Mouse (Mus musculus) spleen, embryonic (tissue): ENCODE measurements at regions not wholly inside any gene's neighbourhood (a gene's known extent, or its start where the extent isn't known, plus 50 kb on each side); places are given as distances from the start of the nearest gene placed in this dataset.

Experiments
- CTCF ChIA-PET: fragments of 350-600 bp; sonication (Branson Sonifier 250); formaldehyde crosslinking; loops from one replicate; lab custom pipeline; 2022; lab: Charles Lee

DNA sequence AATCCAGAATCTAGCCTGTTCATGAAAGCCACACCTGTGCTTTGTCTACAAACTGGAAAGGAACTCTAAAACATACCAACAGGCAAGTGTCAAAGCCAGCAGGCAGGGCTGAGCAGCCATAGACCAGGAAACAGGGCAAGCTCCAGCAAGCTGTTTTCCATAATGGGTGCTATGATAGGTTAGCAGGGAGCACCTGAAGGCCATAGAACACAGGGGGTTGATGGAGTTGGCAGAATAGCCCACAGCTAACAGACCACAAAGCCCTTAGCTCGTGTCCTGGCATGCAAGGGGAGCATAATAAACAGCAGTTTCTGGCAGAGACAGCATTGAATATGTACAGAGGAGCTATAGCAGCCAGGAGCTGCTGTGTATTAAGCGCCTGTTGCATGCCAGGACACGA, 313.1 kb upstream of the Cdh5 start:
- CTCF ChIA-PET: no interaction called here

DNA sequence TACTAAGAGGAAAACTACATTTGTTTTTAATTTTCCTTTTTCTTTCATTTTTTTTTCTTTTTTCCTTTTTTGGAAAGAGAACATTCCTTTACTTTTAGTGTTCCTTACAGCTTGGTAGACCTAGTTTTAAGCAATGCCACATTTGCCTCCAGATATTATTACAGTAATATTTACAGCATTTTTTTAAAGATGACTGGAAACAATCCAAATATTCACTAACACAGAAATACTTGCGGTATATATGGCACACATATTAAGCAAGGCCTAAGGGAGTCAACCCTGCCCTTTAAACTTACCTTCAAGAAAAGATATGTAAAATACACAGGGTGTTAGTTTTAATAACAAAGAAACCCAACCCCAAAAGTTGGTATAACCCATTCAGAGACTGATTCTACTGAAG, 308.1 kb upstream of the Cdh5 start:
- CTCF ChIA-PET: no interaction called here

DNA sequence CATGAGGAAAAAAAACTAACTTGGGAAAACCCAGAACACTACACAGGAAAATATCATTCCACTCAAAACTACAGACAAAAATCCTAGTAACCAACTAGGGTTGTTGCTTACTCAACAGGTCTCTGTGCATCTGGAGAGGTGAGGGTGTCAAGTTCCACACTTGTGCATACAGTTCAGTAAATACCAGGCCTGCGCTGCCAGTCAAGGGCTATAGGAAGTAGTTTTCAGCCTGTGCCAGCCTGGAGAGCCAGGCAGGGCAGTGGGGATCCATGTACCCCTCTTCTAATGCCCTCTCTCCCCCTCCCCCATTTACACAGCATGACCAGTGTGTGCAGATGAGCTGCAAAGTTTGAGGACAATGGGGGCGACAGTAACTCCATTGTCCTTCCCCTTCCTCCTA, 302.8 kb upstream of the Cdh5 start:
- CTCF ChIA-PET: interaction anchor here (0.6 kb wide), 1 partner anchor 9 kb away, joined by 18 read pairs; no protein-coding TSS in a partner anchor

DNA sequence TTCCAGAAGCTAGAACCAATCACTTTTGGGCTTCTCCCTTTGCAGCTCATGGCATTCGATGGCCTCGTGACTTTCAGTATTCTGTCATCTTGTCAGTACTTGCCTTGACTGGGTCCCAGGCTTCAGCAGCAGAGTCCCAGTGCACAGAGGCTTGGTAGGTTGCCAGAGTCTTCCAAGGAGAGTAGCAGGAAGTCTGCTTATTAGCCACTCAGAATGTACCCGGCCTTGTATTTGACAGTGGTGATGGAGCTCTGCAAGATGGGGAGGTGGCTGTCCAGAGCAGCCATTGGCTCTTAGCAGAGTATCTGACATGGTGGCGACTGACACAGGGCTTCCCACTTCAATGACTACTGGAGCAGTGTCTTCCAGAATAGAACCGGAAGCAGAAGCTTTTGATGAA, 293.3 kb upstream of the Cdh5 start:
- CTCF ChIA-PET: no interaction called here

DNA sequence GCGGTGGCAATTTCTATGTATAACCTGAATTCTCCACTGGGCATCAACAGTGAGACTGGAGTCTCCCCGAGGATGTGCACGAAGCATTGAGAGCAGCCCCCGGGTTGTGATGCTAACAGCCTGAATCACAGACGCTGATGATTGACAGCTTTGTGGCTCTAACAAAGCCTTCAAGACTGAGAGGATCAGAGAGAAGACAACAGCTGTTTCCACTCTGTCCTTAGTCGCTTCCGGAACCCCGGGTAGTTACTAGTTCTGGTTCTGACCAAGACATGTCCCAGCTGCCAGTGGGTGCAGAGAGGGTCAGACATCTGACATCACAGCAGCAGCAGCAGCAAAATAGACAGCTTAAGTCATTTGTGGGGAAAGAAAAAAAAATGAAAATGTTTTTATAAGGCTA, 292.8 kb upstream of the Cdh5 start:
- CTCF ChIA-PET: no interaction called here

DNA sequence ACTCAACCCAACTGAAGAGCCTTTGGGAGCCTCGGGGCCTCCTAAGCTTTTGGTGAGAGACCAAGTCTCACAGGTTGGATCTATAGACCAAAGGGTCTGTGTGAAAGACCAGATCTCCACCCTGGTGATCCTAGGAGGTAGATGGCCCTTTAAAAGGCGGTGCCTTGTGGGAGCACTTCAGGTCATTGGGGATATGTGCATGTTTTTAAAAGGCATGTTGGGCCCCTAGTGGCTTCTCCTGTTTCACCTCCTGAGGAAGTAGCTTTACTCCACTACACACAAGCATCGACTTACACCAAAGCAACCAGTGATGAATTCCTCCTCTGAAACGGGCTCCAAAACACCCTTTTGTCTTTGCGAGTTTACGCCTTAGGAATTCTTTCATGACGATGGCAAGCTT, 292.3 kb upstream of the Cdh5 start:
- CTCF ChIA-PET: no interaction called here

DNA sequence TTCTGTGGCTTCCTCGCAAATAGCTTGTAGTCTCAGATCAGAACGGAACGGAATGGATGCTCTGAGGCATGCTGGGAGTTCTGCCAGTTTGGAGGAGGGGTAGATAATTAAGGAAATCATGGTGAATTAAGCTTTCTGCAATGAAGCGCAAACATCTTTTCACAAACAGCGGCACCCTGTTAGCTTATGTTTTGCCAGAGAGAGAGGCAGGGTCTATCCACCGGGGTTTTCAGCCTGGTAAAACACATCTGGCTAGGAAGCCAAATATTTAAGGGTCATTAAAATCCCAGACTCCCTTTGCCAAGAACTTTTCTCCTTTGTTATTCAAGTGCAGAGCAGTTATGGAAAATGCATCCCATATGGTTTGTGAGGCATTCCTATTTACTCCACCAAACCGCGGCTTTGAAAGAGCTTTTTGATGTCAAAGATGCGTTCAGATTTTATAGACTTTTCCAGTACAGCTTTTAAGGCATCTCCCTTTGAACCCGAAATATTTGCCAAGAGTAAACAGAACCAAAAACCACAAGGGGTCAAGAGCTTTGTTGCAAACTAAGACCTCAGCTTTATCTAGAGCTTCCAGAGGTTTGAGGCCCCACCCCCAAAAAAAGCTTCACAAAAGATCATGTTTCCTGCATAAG, 287.4 kb upstream of the Cdh5 start:
- CTCF ChIA-PET: no interaction called here

DNA sequence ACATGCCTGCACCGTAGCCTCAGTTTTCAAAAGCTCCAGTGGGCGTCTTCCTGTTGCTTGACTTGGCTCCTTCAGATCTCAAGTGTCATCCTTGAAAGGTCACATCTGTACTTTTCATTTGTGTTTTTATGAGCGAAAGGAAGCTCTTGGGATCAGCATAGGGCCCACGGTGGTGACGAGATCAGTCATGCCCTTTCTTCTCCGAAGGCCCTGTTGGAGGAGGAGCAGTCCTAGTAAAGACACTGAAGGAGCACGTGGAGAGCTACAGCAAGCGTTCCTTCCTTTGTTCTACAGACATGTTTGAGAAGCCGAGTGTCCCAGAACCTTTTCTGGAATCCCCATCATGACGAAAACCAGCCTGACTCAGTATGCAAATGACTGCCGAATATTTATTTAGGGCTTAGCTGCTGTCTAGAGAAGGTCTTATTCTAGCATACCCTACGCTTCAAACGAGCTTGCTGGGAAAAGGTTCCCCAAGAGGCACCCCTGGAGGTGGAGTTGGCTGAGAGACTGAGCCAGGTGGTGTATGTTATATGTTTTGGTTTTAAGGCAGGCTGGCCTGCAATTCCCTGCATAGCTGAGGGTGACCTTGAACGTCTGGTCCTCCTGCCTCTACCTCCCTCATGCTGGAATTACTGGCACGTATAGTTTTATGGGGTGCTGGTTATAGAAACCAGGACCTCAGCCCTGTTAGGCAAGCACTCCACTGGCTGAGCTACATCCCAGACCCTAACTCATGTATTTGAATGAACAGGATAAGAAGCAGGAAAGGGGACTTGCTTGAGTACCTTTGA, 285.1 kb upstream of the Cdh5 start:
- CTCF ChIA-PET: no interaction called here

DNA sequence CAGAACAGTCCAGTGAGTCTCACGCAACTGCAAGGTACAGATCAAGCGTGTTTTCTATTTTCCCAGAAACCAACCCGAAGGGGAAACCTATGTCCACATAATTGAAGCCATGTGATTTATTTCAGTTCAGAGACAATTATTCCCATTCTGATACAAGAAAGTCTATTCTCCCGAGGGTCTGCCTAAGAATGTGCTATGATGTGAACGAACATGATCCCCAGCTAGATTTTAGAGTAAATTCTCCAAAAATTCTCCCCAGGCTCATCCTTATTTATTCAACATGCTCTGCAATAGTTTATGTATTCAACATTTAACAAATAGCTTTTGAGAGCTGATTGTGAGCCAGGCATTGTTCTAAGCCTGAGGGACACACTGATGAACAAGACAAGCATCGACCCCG, 277.9 kb upstream of the Cdh5 start:
- CTCF ChIA-PET: no interaction called here

DNA sequence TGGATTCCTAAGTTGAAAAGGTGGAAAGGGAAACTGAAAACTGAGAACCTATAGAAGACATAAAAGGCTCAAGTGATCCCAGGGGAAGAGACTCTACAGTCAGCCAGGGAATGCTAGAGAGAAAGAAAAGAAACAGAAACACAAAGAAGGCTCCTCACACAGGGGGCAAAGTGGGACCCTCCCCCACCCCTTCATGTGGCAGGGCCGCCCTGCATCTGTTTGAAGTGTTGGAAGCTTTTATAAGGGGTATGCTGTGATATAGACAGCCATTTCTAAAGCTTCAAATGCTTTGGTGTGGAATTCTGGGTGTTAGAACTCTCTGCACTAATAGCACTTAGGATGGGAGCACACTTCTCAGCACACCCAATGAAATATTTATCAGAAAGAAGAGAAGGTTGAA, 276.7 kb upstream of the Cdh5 start:
- CTCF ChIA-PET: no interaction called here

DNA sequence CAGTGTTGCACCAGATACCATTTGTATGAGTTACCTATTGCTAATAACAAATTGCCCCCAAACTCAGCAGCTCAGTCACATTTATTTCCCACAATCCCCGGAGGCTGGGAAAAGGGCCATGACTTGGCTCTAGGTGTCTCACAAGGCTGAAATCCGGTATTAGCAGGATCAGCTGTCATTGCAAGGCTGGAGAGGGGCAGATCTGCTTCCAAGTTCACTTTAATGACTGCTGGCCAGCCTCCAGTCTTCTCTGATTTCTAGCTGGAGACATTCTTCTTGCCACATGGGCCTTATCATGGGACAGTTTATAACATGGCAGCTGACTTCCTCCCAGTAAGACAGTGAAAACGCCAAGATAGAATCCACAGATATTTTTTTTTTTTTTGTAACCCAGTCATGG, 276.1 kb upstream of the Cdh5 start:
- CTCF ChIA-PET: no interaction called here

DNA sequence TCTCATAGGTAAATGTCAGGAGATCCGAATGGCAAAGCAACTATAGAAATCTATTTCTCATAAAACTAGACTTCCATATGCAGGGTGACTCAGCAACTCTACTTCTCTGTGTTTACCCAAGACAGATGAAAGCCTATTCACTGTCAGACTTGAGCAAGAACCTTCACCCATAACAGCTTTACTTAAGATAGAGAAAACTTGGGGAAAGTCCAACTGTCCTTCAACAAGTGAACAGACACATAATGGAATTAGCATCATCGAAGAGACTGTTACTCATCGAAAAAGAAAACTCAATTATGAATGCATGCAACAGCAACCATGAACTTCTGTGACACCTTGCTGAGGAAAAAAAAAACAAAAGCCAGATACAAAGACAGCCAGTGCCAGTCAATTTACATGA, 271.0 kb upstream of the Cdh5 start:
- CTCF ChIA-PET: interaction anchor here (0.6 kb wide), 1 partner anchor 259 kb away, joined by 3 read pairs; no protein-coding TSS in a partner anchor

DNA sequence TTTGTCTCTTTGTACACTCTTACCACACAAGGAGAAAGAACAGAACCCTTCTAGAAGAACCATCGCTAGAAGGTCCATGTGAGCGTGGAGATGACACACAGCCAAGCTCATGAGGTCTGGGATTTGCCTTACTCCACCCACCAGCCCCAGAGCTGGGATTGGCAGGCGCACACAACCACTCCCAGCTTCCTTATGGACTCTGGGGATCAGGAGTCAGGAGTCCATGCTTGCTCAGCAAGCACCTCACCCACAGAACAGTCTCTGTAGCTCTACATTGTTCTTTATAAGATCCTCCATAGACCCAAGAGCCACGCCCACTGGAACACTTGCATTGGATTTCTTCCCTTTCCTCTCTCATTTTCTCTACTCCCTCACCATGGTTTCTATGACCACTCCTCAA, 261.4 kb upstream of the Cdh5 start:
- CTCF ChIA-PET: no interaction called here

DNA sequence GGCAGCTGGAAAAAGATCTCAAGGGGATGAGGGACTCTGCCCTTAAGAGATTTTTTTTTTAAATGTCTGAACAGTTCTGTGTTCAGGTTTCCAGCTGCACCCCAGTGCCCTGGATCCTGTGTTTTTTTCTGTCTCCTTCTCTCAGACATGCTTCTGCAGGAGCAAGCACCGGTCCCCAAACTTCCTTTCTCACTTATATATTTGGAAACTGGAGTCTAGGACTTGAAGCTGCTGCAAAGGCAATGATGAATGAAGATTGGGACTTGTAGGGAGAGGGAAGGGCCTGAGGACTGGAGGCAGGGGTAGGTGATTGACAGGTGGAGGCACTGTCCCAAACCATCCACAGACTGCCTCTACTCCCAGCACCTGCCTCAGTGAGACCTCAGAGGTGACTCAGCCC, 255.5 kb upstream of the Cdh5 start:
- CTCF ChIA-PET: no interaction called here

DNA sequence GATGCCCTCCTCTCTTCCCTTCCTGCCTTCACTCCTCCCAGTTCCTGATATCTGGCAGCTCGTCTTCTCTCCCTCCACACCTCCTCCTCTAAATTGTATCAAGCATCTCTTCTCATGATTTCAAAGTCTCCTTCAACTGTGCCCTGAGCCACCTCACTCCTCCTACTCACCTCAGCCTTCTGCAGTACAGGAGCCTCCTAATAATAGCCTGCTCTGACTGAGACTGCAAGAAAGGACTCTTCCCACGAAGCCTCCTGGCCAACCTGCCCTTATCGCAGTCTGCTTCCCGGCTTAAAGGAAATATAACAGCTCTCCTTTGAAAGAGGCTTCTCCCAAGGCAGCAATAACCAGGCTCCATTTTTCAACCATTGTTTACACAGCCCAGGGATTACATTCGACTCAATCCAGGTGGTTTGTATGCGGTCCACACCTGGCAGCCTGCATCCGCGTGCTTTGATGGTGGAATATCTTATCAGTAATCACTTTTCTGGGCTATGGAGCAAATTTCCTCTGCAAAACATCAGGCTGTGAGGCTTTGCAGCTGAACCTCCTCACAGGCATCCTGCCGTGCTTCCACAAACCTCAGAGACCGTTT, 254.9 kb upstream of the Cdh5 start:
- CTCF ChIA-PET: no interaction called here

DNA sequence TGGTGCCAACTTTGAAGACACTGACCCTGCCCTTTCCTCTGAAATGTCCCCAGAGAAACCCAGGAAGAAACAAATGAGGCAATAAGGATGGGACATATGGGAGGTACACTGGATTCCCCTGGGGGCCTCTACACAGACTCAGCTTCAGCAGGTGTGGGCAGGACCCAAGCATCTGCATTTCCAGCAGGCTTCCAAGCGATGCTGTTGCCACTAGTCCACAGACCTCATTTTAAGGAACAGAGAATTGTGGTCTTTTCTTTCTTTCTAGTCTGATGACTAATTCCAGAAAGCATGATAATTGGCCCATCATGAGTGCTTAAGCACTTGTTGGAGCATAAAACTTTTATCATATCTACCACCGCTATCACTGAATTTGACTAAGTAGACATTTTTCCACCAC, 251.6 kb upstream of the Cdh5 start:
- CTCF ChIA-PET: no interaction called here

DNA sequence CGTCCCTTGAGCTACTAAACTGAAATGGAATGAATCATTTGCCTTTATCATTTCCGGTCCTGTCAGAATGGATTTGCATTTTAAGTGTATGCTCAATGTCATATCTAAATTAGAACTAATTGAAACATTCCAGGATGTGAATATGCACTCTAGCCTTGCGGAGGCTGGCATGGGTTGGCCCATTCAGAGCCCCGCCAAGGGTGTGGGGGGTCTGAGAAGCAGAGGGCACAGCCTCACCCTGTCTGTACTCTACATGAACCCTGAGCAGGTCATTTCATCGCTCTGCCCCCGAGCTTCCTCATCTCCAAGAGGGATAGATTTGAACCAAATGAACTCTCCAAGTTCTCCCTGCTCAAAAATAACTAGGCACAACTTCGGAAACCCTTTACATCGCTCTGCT, 250.1 kb upstream of the Cdh5 start:
- CTCF ChIA-PET: no interaction called here

DNA sequence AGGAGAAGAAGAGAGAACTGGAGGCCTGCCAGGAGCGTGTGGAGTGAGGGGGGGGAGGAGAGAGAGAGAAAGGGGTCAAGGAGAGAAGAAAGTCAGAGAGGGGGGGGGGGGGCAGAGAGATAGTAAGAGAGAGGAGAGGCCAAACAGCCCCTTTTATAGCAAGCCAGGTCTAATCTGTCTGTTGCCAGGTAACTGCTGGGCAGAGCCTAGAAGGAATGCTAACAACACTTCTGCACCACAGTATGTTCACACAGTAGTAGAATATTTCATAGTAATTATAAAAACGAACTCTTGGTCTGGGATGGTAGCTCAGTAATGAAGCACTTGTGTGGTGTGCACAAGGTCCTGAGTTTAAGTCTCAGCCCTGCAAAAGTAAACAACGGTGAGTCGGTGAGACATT, 248.4 kb upstream of the Cdh5 start:
- CTCF ChIA-PET: no interaction called here

DNA sequence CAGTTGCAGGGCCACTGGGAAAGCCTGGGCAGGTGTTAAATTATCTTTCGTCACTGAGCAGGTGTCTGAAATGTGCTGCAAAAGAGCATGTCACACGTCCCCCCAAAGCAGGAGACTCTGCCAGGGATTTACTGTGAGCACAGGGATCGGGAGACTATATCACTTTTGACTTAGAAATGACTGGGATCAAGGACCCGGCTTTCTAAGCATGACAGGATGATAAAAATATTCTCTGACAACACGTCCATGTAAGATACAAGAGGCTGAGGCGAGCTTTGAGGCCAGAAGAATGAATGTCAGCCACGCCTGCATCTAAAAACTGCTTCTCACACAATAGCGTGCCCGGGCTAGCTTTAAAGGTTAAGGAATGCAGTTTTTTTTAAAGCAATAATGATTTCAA, 246.1 kb upstream of the Cdh5 start:
- CTCF ChIA-PET: no interaction called here

DNA sequence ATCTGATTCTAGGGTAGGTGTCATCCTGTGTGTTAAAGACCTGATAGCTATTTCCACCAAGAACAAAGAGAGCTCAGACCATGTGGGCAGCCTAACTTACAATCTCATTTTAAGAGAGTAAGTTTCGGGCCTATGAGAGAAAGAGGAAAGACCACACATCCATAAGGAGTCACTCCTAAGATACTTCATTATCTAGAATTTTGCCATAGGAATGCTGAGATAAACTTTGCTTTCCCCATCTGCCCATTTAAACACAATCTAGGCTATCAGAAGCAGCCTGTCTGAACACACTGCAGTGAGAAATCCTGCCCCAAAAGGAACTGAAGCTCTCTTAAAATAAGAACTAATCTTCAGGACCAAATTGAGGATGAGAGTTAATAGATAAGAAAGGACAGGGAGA, 242.3 kb upstream of the Cdh5 start:
- CTCF ChIA-PET: no interaction called here

DNA sequence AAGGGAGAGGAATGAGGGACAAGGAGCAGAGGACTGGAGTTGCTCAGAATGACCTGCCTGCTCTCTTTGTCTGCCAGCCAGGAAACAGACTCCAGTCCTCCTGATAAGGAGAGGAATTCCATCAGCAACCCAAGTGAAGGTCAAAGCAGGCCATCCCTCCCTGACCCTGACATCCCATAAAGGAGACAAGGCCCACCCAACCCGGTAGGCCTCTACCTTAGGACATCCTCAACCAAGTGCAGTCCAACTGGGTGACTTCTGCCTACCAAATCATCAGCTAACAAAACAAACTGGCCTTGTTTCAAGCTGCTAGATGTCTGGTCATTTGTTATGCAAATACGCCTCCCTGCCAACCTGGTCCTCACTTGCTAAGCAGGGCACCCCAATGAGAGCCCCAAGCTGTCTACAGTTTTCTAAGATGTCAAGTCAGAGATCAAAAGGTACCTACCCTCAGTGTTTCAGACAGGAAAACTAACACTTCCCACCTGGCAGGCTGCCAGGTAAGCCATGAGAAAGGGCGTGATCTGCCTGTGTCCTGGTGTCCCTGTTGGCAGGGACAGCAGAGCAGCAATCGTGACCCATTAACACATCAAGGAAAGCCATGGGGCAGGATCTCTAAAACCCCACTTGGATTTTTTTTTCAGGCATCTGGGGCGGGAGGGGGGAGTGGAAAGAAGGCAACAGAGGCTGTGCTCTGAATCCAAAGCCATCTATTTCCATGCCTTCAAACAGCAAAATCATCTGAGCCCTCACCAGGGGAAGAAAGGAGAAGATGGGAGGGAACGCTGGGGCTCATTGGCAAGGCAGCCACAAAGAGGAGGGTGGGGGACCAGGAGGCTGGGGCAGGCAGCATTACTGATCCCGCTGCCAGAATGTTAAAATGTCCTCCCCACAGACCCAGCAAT, 227.6 kb upstream of the Cdh5 start:
- CTCF ChIA-PET: no interaction called here

DNA sequence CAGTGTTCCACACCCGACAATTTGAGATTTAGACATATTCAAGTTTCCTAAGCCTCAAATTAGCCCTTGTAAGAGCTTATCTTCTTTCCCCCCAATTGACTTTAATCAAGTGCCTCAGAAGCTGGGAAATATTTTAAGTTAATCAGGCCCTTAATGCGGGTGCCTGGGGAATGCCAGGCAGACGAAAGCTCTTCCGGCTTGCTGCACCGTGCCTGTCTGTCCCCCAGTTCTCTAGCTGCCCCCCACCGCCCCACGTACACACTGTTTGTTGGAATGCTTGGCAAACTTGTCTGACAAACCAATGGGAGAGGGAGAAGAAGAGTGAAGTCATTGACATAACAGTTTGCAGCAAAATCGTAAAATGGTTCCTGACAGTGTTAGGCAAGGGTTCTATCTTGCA, 226.9 kb upstream of the Cdh5 start:
- CTCF ChIA-PET: no interaction called here
